Mouse (Mus musculus) ES-E14 (cell line): ENCODE data around the gene Tyms.

Source experiments
- HCFC1 ChIP-seq: IDR thresholded peaks from 2 replicates; pipeline ENCODE4 v1.6.1; 2012; ENCODE audit warnings: low read length, inconsistent platforms, borderline replicate concordance; ENCODE audit not compliant: insufficient read depth
- MAFK ChIP-seq: IDR thresholded peaks from 2 replicates; pipeline ENCODE4 v1.6.1; 2014; ENCODE audit warnings: mild to moderate bottlenecking, low read depth, low read length, inconsistent platforms; ENCODE audit not compliant: insufficient read depth
- ZC3H11A ChIP-seq: IDR thresholded peaks from 2 replicates; pipeline ENCODE4 v1.6.1; 2012; ENCODE audit warnings: low read depth, mild to moderate bottlenecking, inconsistent platforms, low read length, borderline replicate concordance
- ZNF384 ChIP-seq: IDR thresholded peaks from 2 replicates; pipeline ENCODE4 v1.6.1; 2012; ENCODE audit warnings: low read depth, low read length, inconsistent platforms

- TF ChIP-seq HCFC1 (no peak), ZNF384 (peak; percentile 80), ZC3H11A (no peak), MAFK (no peak)
Observed at GRCm38 (mm10) chr5:30058216-30058731, 15.1 kb downstream of the Tyms start.
